Mouse (Mus musculus) adrenal gland, adult 2 months (tissue): ENCODE data around the gene Klhdc9. TPM values are rescaled to one million over a fixed set of nuclear protein-coding genes. Genes with fewer than 3 reads are reported as not detected.

ENCODE experiments used
- polyA plus RNA-seq: library from polyadenylated mRNA; depleted of rRNA; stranded (reverse); fragments of >200 nt; gene quantifications from 2 replicates; pipeline ENCODE4 v1.2.3, GENCODE M21; 2012; rRNA removed
- total RNA-seq, 2 experiments: library from RNA; stranded (reverse); gene quantifications; 2 replicates each; pipeline ENCODE4 v1.2.3; 2021

Gene Klhdc9
- total and polyA plus RNA-seq, 3 experiments: 1.1 to 3.8 (median 3.3) TPM

Other genes starting within 250 kb of the Klhdc9 start
- gene Cfap126, start 246.9 kb downstream of the Klhdc9 start, total RNA-seq: 1 to 10 TPM; 2.7 to 3.1 TPM
- gene Cfap126, start 246.9 kb downstream of the Klhdc9 start, polyA plus RNA-seq: 2.2 and 3.1 TPM in 2 replicates
- gene Sdhc, start 210.2 kb downstream of the Klhdc9 start, total RNA-seq: 100 to 1,000 TPM; 415 to 526 TPM
- gene Sdhc, start 210.2 kb downstream of the Klhdc9 start, polyA plus RNA-seq: 125 and 156 TPM in 2 replicates
- gene Mpz, start 210.1 kb downstream of the Klhdc9 start, total RNA-seq: 1 to 10 TPM in 1 of 2 experiments, under 1 TPM in 1; 0.49 to 1.5 TPM
- 1.7 and 5.1 TPM in 2 replicates for gene Mpz, start 210.1 kb downstream of the Klhdc9 start, polyA plus RNA-seq
- 10 to 100 TPM; 42.6 to 54.7 TPM for gene Pcp4l1, start 164.5 kb downstream of the Klhdc9 start, total RNA-seq
- 68.9 and 73.5 TPM in 2 replicates for gene Pcp4l1, start 164.5 kb downstream of the Klhdc9 start, polyA plus RNA-seq
- under 1 TPM in 1 of 2 experiments, not detected in 1; 0.40 TPM for gene Nr1i3, start 146.8 kb downstream of the Klhdc9 start, total RNA-seq
- not detected in 2 replicates for gene Nr1i3, start 146.8 kb downstream of the Klhdc9 start, polyA plus RNA-seq
- gene Tomm40l, start 138.3 kb downstream of the Klhdc9 start, total RNA-seq: 10 to 100 TPM; 34.4 to 63.1 TPM
- 37.2 and 45.3 TPM in 2 replicates for gene Tomm40l, start 138.3 kb downstream of the Klhdc9 start, polyA plus RNA-seq
- gene Apoa2, start 135.7 kb downstream of the Klhdc9 start, total RNA-seq: 10 to 100 TPM in 1 of 2 experiments, 1 to 10 TPM in 1; 4.5 to 48.6 TPM
- gene Apoa2, start 135.7 kb downstream of the Klhdc9 start, polyA plus RNA-seq: 7.8 TPM in 1 of 2 replicates, not detected in the other
- gene Fcer1g, start 126.4 kb downstream of the Klhdc9 start, total RNA-seq: 10 to 100 TPM; 22.9 to 31.2 TPM
- 56.0 and 66.2 TPM in 2 replicates for gene Fcer1g, start 126.4 kb downstream of the Klhdc9 start, polyA plus RNA-seq
- gene Adamts4, start 110.4 kb downstream of the Klhdc9 start, total RNA-seq: 1 to 10 TPM; 1.1 to 1.3 TPM
- gene Adamts4, start 110.4 kb downstream of the Klhdc9 start, polyA plus RNA-seq: 1.7 and 2.8 TPM in 2 replicates
- gene Ndufs2, start 109.4 kb downstream of the Klhdc9 start, total RNA-seq: 100 to 1,000 TPM; 558 to 829 TPM
- gene Ndufs2, start 109.4 kb downstream of the Klhdc9 start, polyA plus RNA-seq: 210 and 224 TPM in 2 replicates
- 10 to 100 TPM; 30.3 to 33.4 TPM for gene B4galt3, start 90.5 kb downstream of the Klhdc9 start, total RNA-seq
- gene B4galt3, start 90.5 kb downstream of the Klhdc9 start, polyA plus RNA-seq: 53.0 and 56.7 TPM in 2 replicates
- 10 to 100 TPM; 28.6 to 32.2 TPM for gene Ppox, start 79.6 kb downstream of the Klhdc9 start, total RNA-seq
- 44.2 and 55.0 TPM in 2 replicates for gene Ppox, start 79.6 kb downstream of the Klhdc9 start, polyA plus RNA-seq
- gene Usp21, start 72.8 kb downstream of the Klhdc9 start, total RNA-seq: 10 to 100 TPM; 37.5 to 44.9 TPM
- 61.3 and 61.5 TPM in 2 replicates for gene Usp21, start 72.8 kb downstream of the Klhdc9 start, polyA plus RNA-seq
- 100 to 1,000 TPM; 121 to 170 TPM for gene Ufc1, start 65.8 kb downstream of the Klhdc9 start, total RNA-seq
- gene Ufc1, start 65.8 kb downstream of the Klhdc9 start, polyA plus RNA-seq: 19.9 and 20.1 TPM in 2 replicates
- gene Dedd, start 31.7 kb downstream of the Klhdc9 start, total RNA-seq: 10 to 100 TPM; 31.7 to 33.5 TPM
- gene Dedd, start 31.7 kb downstream of the Klhdc9 start, polyA plus RNA-seq: 19.9 and 20.0 TPM in 2 replicates
- gene Nit1, start 15.2 kb downstream of the Klhdc9 start, total RNA-seq: 10 to 100 TPM; 82.6 to 92.9 TPM
- gene Nit1, start 15.2 kb downstream of the Klhdc9 start, polyA plus RNA-seq: 70.1 and 74.7 TPM in 2 replicates
- gene Pfdn2, start 15.1 kb downstream of the Klhdc9 start, total RNA-seq: 100 to 1,000 TPM; 154 TPM
- gene Pfdn2, start 15.1 kb downstream of the Klhdc9 start, polyA plus RNA-seq: 3.5 and 4.0 TPM in 2 replicates
- under 1 TPM; 0.09 to 0.14 TPM for gene Nectin4, start 9.3 kb upstream of the Klhdc9 start, total RNA-seq
- 0.20 and 0.21 TPM in 2 replicates for gene Nectin4, start 9.3 kb upstream of the Klhdc9 start, polyA plus RNA-seq
- 1 to 10 TPM; 2.7 to 4.1 TPM for gene Arhgap30, start 28.2 kb upstream of the Klhdc9 start, total RNA-seq
- 2.3 and 2.6 TPM in 2 replicates for gene Arhgap30, start 28.2 kb upstream of the Klhdc9 start, polyA plus RNA-seq
- gene Usf1, start 50.5 kb upstream of the Klhdc9 start, total RNA-seq: 10 to 100 TPM; 50.9 to 68.8 TPM
- 71.6 and 85.0 TPM in 2 replicates for gene Usf1, start 50.5 kb upstream of the Klhdc9 start, polyA plus RNA-seq
- 1 to 10 TPM; 3.0 to 5.0 TPM for gene Tstd1, start 58.1 kb upstream of the Klhdc9 start, total RNA-seq
- 0.49 and 0.99 TPM in 2 replicates for gene Tstd1, start 58.1 kb upstream of the Klhdc9 start, polyA plus RNA-seq
- gene F11r, start 76.7 kb upstream of the Klhdc9 start, total RNA-seq: 10 to 100 TPM; 29.7 to 45.8 TPM
- gene F11r, start 76.7 kb upstream of the Klhdc9 start, polyA plus RNA-seq: 23.5 and 25.1 TPM in 2 replicates
- 1 to 10 TPM; 3.6 to 8.3 TPM for gene Alyref2, start 142.7 kb upstream of the Klhdc9 start, total RNA-seq
- 2.5 and 4.1 TPM in 2 replicates for gene Alyref2, start 142.7 kb upstream of the Klhdc9 start, polyA plus RNA-seq
- gene Itln1, start 174.5 kb upstream of the Klhdc9 start, total RNA-seq: not detected
- gene Itln1, start 174.5 kb upstream of the Klhdc9 start, polyA plus RNA-seq: not detected in 2 replicates
- 1 to 10 TPM in 1 of 2 experiments, under 1 TPM in 1; 0.84 to 1.2 TPM for gene Cd244a, start 198.4 kb upstream of the Klhdc9 start, total RNA-seq
- 0.12 and 0.15 TPM in 2 replicates for gene Cd244a, start 198.4 kb upstream of the Klhdc9 start, polyA plus RNA-seq
- gene Ly9, start 246.6 kb upstream of the Klhdc9 start, total RNA-seq: 1 to 10 TPM in 1 of 2 experiments, under 1 TPM in 1; 0.97 to 1.0 TPM
- 0.20 and 0.29 TPM in 2 replicates for gene Ly9, start 246.6 kb upstream of the Klhdc9 start, polyA plus RNA-seq